Mouse (Mus musculus): Measurements from ENCODE around the gene Akip1. TPM values are rescaled to one million over a fixed set of nuclear protein-coding genes. Genes with fewer than 3 reads are reported as not detected.

Akip1 gene
- polyA plus RNA-seq (2012): 7.5 and 10.3 TPM in 2 replicates

GRCm38 (mm10) chr7:109703190-109704015, at the start of gene Akip1, which contains the start of gene St5:
Gene Akip1 (plus strand): TSS chr7:109703690.
Gene St5 (minus strand): TSS chr7:109703605.
- Histone ChIP-seq H3K4me1 (ENCODE audit: control insufficient read depth) (peaks cover 53% of the 10 kb centered on the region), H3K9me3 (ENCODE audit: control insufficient read depth, low read length) (peaks cover 3% of the 10 kb centered on the region; the same call in 1 of the 2 replicates), H3K4me3 (replicated peaks) (peak within 1 kb of the TSS; percentile 68), H3K27me3 (ENCODE audit: control insufficient read depth) (peaks cover 6% of the 10 kb centered on the region; the same call in 1 of the 2 replicates), H3K36me3 (ENCODE audit: control insufficient read depth) (peaks cover 30% of the 10 kb centered on the region)
- no peak for TF ChIP-seq TAL1 (IDR thresholded peaks at IDR 0.05; ENCODE audit: low read length)
- TF ChIP-seq GATA1 (IDR thresholded peaks at IDR 0.05; ENCODE audit: low read length): no peak

- Histone ChIP-seq H3K4me3 (replicated peaks) (no peak overlapping the region), H3K27me3 (ENCODE audit: control insufficient read depth) (no peaks in the 10 kb centered on the region), H3K36me3 (ENCODE audit: control insufficient read depth) (no peaks in the 10 kb centered on the region), H3K9me3 (ENCODE audit: control insufficient read depth, low read length) (no peaks in the 10 kb centered on the region), H3K4me1 (ENCODE audit: control insufficient read depth) (peaks cover 35% of the 10 kb centered on the region)
- TF ChIP-seq TAL1 (IDR thresholded peaks at IDR 0.05; ENCODE audit: low read length) (no peak), GATA1 (IDR thresholded peaks at IDR 0.05; ENCODE audit: low read length) (no peak)
Observed at GRCm38 (mm10) chr7:109654871-109655270, 48.6 kb upstream of the Akip1 start.

- Histone ChIP-seq H3K27me3 (ENCODE audit: control insufficient read depth) (no peaks in the 10 kb centered on the region), H3K4me1 (ENCODE audit: control insufficient read depth) (peaks cover 38% of the 10 kb centered on the region), H3K9me3 (ENCODE audit: control insufficient read depth, low read length) (no peaks in the 10 kb centered on the region), H3K4me3 (replicated peaks) (no peak overlapping the region), H3K36me3 (ENCODE audit: control insufficient read depth) (no peaks in the 10 kb centered on the region)
- no peak for TF ChIP-seq GATA1 (IDR thresholded peaks at IDR 0.05; ENCODE audit: low read length)
- no peak for TF ChIP-seq TAL1 (IDR thresholded peaks at IDR 0.05; ENCODE audit: low read length)
Observed at GRCm38 (mm10) chr7:109657884-109658283, 45.6 kb upstream of the Akip1 start.

- Histone ChIP-seq H3K4me3 (replicated peaks) (no peak overlapping the region), H3K9me3 (ENCODE audit: control insufficient read depth, low read length) (no peaks in the 10 kb centered on the region), H3K27me3 (ENCODE audit: control insufficient read depth) (no peaks in the 10 kb centered on the region), H3K36me3 (ENCODE audit: control insufficient read depth) (no peaks in the 10 kb centered on the region), H3K4me1 (ENCODE audit: control insufficient read depth) (peaks cover 32% of the 10 kb centered on the region)
- TF ChIP-seq GATA1 (IDR thresholded peaks at IDR 0.05; ENCODE audit: low read length): no peak
- no peak for TF ChIP-seq TAL1 (IDR thresholded peaks at IDR 0.05; ENCODE audit: low read length)
Observed at GRCm38 (mm10) chr7:109659278-109659677, 44.2 kb upstream of the Akip1 start.

GRCm38 (mm10) chr7:109662626-109663025, 40.9 kb upstream of the Akip1 start:
- TF ChIP-seq GATA1 (IDR thresholded peaks at IDR 0.05; ENCODE audit: low read length): no peak
- TF ChIP-seq TAL1 (IDR thresholded peaks at IDR 0.05; ENCODE audit: low read length): no peak
- Histone ChIP-seq H3K9me3 (ENCODE audit: control insufficient read depth, low read length) (no peaks in the 10 kb centered on the region), H3K4me1 (ENCODE audit: control insufficient read depth) (peaks cover 25% of the 10 kb centered on the region), H3K36me3 (ENCODE audit: control insufficient read depth) (no peaks in the 10 kb centered on the region), H3K4me3 (replicated peaks) (no peak overlapping the region), H3K27me3 (ENCODE audit: control insufficient read depth) (no peaks in the 10 kb centered on the region)

- H3K36me3 ChIP-seq (ENCODE audit: control insufficient read depth): no peaks in the 10 kb centered on the region
- peaks cover 17% of the 10 kb centered on the region for H3K27me3 ChIP-seq (ENCODE audit: control insufficient read depth)
- TF ChIP-seq GATA1 (IDR thresholded peaks at IDR 0.05; ENCODE audit: low read length) (no peak), TAL1 (IDR thresholded peaks at IDR 0.05; ENCODE audit: low read length) (no peak)
- no peaks in the 10 kb centered on the region for H3K9me3 ChIP-seq (ENCODE audit: control insufficient read depth, low read length)
- H3K4me1 ChIP-seq (ENCODE audit: control insufficient read depth): peaks cover 10% of the 10 kb centered on the region
- H3K4me3 ChIP-seq (replicated peaks): no peak overlapping the region
Observed at GRCm38 (mm10) chr7:109666664-109667063, 36.8 kb upstream of the Akip1 start.

DNA sequence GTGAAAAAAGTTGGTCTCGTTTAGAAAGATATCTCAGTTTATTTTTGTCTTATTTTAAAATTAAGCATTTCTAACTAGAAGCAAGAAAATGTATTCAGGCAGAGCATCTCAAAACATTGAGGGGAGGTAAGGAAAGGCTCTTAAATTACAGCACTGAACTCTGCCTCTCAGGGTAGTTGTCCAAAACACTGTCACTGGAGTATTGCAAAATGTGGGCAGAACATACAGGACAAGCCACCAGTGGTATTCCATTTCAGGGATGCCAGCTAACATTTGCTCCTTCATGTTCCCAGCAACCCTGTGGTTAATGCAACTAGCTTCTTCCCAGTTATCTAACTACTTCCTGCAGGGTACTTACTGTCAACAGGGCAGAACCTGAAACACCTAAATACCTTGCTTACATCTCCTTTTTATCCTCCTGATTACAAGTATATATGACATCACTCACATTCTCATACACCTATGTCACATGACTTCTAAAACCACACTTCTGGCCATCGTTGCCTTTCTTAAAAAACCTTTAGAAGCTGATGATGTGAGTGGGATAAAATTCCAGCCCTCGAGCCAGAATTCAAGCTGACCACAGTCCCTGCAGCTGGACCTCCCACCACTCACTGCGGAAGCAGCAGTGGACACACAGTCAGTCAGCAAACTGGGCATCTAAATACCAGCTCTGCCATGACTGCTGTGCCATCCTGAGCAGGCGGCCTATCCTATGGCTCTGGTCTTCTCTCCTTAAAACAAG, 33.9 kb upstream of the Akip1 start:
- peaks cover 16% of the 10 kb centered on the region for H3K4me1 ChIP-seq (ENCODE audit: control insufficient read depth)

GRCm38 (mm10) chr7:109671581-109672471, 31.7 kb upstream of the Akip1 start:
- H3K4me1 ChIP-seq (ENCODE audit: control insufficient read depth): peaks cover 16% of the 10 kb centered on the region
- TF ChIP-seq GATA1 (IDR thresholded peaks at IDR 0.05; ENCODE audit: low read length) (no peak), TAL1 (IDR thresholded peaks at IDR 0.05; ENCODE audit: low read length) (no peak)
- no peaks in the 10 kb centered on the region for H3K36me3 ChIP-seq (ENCODE audit: control insufficient read depth)
- H3K27me3 ChIP-seq (ENCODE audit: control insufficient read depth): peaks cover 25% of the 10 kb centered on the region
- peak overlapping the region; percentile 63 for H3K4me3 ChIP-seq (replicated peaks)
- H3K9me3 ChIP-seq (ENCODE audit: control insufficient read depth, low read length): no peaks in the 10 kb centered on the region

More for the DNA sequence above, 33.9 kb upstream of the Akip1 start:
- Histone ChIP-seq H3K4me3 (replicated peaks) (no peak overlapping the region), H3K27me3 (ENCODE audit: control insufficient read depth) (peaks cover 25% of the 10 kb centered on the region), H3K9me3 (ENCODE audit: control insufficient read depth, low read length) (no peaks in the 10 kb centered on the region), H3K36me3 (ENCODE audit: control insufficient read depth) (no peaks in the 10 kb centered on the region)
- TF ChIP-seq TAL1 (IDR thresholded peaks at IDR 0.05; ENCODE audit: low read length) (no peak), GATA1 (IDR thresholded peaks at IDR 0.05; ENCODE audit: low read length) (no peak)
